Mouse (Mus musculus) kidney, adult 2 months (tissue): ENCODE data around the gene Dus3l.

Experiments
- CTCF ChIP-seq: fragments of 200-500 bp; conservative IDR thresholded peaks from 2 replicates; pipeline ENCODE4 v1.5.1; 2011; ENCODE audit warnings: low read depth, mild to moderate bottlenecking, control low read depth, low read length, moderate library complexity, mixed read lengths; ENCODE audit not compliant: insufficient read depth, insufficient read length
- POLR2A ChIP-seq: fragments of 200-500 bp; IDR thresholded peaks from one replicate; pipeline ENCODE4 v1.6.1; 2011; ENCODE audit warnings: low read depth, low read length, control low read depth

- no peak for TF ChIP-seq POLR2A
- peak; percentile 100 for TF ChIP-seq CTCF
These were observed 44.0 kb downstream of the Dus3l start for GRCm38 (mm10) chr17:56808518-56808917.
